Mouse (Mus musculus) testis, adult 2 months (tissue): Measurements from ENCODE around the gene Cdc42se2.

ENCODE experiments used
- CTCF ChIP-seq: fragments of 200-500 bp; IDR thresholded peaks from 2 replicates; pipeline ENCODE4 v1.5.1; 2012; ENCODE audit warnings: low read depth, mild to moderate bottlenecking, inconsistent platforms, low read length, moderate library complexity; ENCODE audit not compliant: control insufficient read depth, insufficient read depth, insufficient replicate concordance
- POLR2A ChIP-seq: fragments of 200-500 bp; IDR thresholded peaks from 2 replicates; pipeline ENCODE4 v1.6.1; 2012; ENCODE audit warnings: low read depth, mild to moderate bottlenecking, inconsistent platforms, low read length, moderate library complexity; ENCODE audit not compliant: control insufficient read depth

- TF ChIP-seq POLR2A (no peak), CTCF (no peak)
Measured at GRCm38 (mm10) chr11:54833833-54834232, 46.4 kb upstream of the Cdc42se2 start.
